Mouse (Mus musculus) lung, embryonic 14.5 days (tissue): ENCODE results near the gene Ncaph2. TPM values are rescaled to one million over a fixed set of nuclear protein-coding genes. Genes with fewer than 3 reads are reported as not detected.

Source experiments
- ATAC-seq: fragments of 200-750 bp; cut with Nextera tagmentation; 2 replicates; pipeline ENCODE4 v1.8.0; 2017; ENCODE audit warnings: mild to moderate bottlenecking, moderate TSS enrichment, moderate library complexity; ENCODE audit not compliant: insufficient read depth
- DNase-seq: peaks from one replicate; pipeline ENCODE4 v3.0.0-alpha.2; 2015
- H3K27ac ChIP-seq: fragments of 300-500 bp; sonication (generic); 2 replicates; pipeline ENCODE4 v1.5.1; 2014; ENCODE audit warnings: low read depth, mild to moderate bottlenecking, moderate library complexity
- H3K27me3 ChIP-seq: fragments of 300-500 bp; sonication (generic); 2 replicates; pipeline ENCODE4 v1.6.1; 2014; ENCODE audit warnings: low read length, control low read depth; ENCODE audit not compliant: insufficient read depth
- H3K36me3 ChIP-seq: fragments of 300-500 bp; sonication (generic); 2 replicates; pipeline ENCODE4 v1.6.1; 2014; ENCODE audit warnings: control low read depth; ENCODE audit not compliant: insufficient read depth
- H3K4me1 ChIP-seq: fragments of 300-500 bp; sonication (generic); 2 replicates; pipeline ENCODE4 v1.6.1; 2014; ENCODE audit warnings: antibody characterized with exemption, control low read depth; ENCODE audit not compliant: insufficient read depth
- H3K4me2 ChIP-seq: fragments of 300-500 bp; sonication (generic); 2 replicates; pipeline ENCODE4 v1.6.1; 2014; ENCODE audit warnings: mild to moderate bottlenecking
- H3K4me3 ChIP-seq: fragments of 300-500 bp; sonication (generic); 2 replicates; pipeline ENCODE4 v1.5.1; 2014; ENCODE audit warnings: low read depth, low read length
- H3K9ac ChIP-seq: fragments of 300-500 bp; sonication (generic); 2 replicates; pipeline ENCODE4 v1.6.1; 2014
- H3K9me3 ChIP-seq: fragments of 300-500 bp; sonication (generic); 2 replicates; pipeline ENCODE4 v1.6.1; 2016; ENCODE audit warnings: low read depth, low read length, control low read depth
- CTCF ChIP-seq: IDR thresholded peaks from 2 replicates; pipeline ENCODE4 v1.5.1; 2016; ENCODE audit warnings: antibody characterized with exemption, low read depth
- WGBS: fragments of 180-500 bp; shearing (Covaris S2); extraction: QIAGEN DNeasy Blood & Tissue Kit; methylation state at CpG from one replicate; pipeline ENCODE4 v1.1.7; 2014; 5-methylcytosine and 5-hydroxymethylcytosine counted together
- polyA plus RNA-seq: library from polyadenylated mRNA; unstranded; fragments of >200 nt; fragmentation: Nextera tagmentation; extraction: Ambion mirVana; gene quantifications from 2 replicates; pipeline ENCODE4 v1.2.1, GENCODE M21; 2014

Gene Ncaph2
- polyA plus RNA-seq, 1 experiment from 2014 or later = 168 TPM

DNA sequence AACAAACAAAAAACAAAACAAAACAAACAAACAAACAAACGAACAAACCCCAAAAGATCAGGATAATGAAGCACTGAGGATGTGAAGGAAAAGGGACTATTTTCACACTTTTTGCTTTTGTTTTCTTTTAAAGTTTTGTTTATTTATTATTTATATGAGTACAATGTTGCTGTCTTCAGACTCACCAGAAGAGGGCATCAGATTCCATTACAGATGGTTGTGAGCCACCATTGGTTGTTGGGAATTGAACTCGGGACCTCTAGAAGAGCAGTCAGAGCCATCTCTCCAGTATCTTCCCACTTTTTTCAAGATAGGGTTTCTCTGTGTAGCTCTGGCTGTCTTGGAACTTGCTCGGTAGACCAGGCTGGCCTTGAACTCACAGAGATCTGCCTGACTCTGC is 12.2 kb upstream of the Ncaph2 start:
- Histone ChIP-seq H3K4me1 (no peaks in the 10 kb centered on the region), H3K4me2 (no peak overlapping the region), H3K9ac (no peak overlapping the region), H3K27ac (no peak overlapping the region), H3K9me3 (no peaks in the 10 kb centered on the region), H3K36me3 (no peaks in the 10 kb centered on the region), H3K27me3 (no peaks in the 10 kb centered on the region), H3K4me3 (no peak overlapping the region)
- 84% methylated on average over 3 of the region's 3 CpGs for WGBS
- TF ChIP-seq CTCF = no peak
- no peak for ATAC-seq
- no peak for DNase-seq

DNA sequence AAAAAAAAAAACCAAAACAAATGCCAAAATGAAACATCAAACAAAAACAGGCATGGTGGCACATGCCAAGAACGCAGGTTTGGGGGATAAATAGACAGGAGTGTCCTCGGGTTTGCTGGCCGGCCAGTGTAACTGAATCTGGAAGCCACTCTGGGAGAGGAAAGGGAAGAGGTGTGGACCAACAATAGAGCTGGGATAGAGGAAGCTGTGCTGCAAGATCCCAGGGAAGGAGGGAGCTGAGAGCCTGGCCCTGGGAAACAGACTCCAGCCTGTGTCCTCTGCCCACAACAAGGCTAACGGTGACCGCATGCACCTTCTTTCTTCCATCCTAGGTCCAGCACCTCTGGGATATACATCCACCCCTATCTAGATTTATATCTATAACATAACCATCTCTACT is 5.1 kb upstream of the Ncaph2 start:
- DNase-seq (no peak), ATAC-seq (no peak)
- Histone ChIP-seq H3K36me3 (peaks cover 42% of the 10 kb centered on the region), H3K4me3 (no peak overlapping the region), H3K4me1 (peaks cover 8% of the 10 kb centered on the region), H3K4me2 (no peak overlapping the region), H3K27me3 (no peaks in the 10 kb centered on the region), H3K9ac (no peak overlapping the region), H3K27ac (no peak overlapping the region), H3K9me3 (no peaks in the 10 kb centered on the region)
- no peak for TF ChIP-seq CTCF
- WGBS = 80% methylated on average over 5 of the region's 5 CpGs

DNA sequence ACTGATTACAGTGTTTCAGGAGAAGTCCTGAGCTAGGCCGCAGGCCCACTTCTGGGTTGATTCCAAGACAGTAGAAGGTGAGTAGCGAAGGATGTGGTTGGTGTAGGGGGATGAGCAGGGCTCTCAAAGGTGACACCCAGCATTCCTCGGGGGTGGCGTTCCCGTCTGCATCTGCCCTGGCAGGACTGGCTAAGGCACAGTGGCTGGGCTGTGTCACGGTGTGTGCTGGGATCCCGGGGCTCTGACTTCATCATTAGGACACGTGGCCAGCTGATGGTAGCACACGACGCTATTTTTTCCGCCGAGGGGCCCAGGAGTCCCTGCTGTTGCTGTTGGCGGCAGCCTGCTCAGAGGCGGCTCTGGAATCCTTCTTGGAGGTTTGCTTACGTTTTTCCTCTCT is 4.2 kb upstream of the Ncaph2 start:
- no peak overlapping the region for H3K27ac ChIP-seq
- no peak overlapping the region for H3K9ac ChIP-seq
- no peaks in the 10 kb centered on the region for H3K27me3 ChIP-seq
- ATAC-seq (no peak), DNase-seq (no peak)
- no peak overlapping the region for H3K4me3 ChIP-seq
- WGBS = 83% methylated on average over 15 of the region's 15 CpGs
- no peaks in the 10 kb centered on the region for H3K9me3 ChIP-seq
- peaks cover 42% of the 10 kb centered on the region for H3K36me3 ChIP-seq
- no peak for TF ChIP-seq CTCF
- no peak overlapping the region for H3K4me2 ChIP-seq
- H3K4me1 ChIP-seq = peaks cover 8% of the 10 kb centered on the region

DNA sequence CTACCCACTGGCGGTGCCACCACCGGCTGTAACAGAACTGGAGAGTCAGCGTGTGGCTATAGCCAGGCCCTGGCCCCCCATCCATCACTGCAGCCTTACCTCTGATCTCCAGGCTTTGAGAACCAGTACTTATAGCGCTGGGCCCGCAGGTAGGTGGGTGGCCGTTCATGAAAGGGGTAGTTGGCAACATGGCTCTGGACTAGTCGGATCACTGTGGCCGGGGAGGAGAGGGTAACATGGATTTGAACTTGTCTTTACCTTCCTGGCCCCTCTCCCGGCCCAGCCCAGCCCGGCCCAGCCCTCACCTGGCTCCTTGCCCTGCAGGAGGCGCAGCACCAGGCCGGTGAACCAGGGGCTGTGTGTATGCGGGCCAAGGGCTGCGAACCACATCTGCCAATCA is 3.5 kb upstream of the Ncaph2 start:
- H3K9ac ChIP-seq = no peak overlapping the region
- peaks cover 42% of the 10 kb centered on the region for H3K36me3 ChIP-seq
- ATAC-seq (no peak), DNase-seq (no peak)
- H3K27ac ChIP-seq = no peak overlapping the region
- H3K4me2 ChIP-seq = no peak overlapping the region
- no peaks in the 10 kb centered on the region for H3K27me3 ChIP-seq
- H3K4me3 ChIP-seq = no peak overlapping the region
- no peaks in the 10 kb centered on the region for H3K9me3 ChIP-seq
- no peak for TF ChIP-seq CTCF
- 90% methylated on average over 14 of the region's 14 CpGs for WGBS
- peaks cover 8% of the 10 kb centered on the region for H3K4me1 ChIP-seq

DNA sequence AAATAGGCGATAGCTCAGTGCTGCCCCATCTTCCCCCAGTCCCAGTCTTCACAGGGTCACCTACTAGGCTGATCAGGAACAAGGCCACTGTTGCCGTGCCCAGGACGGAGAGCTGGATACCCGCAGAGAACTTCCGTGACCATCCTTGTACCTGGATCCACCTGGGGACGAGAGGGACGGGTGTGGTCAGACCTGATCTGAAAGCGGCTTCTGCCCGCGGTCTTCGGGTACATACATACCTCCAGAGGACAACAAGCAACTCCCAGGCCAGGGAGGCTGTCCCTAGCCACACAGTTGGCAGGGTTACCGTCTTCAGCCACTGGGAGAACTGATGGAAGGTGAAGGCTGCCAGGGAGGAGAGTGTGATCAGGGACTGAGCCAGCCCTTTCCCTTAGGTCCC is 2.7 kb upstream of the Ncaph2 start:
- 93% methylated on average over 12 of the region's 12 CpGs for WGBS
- ATAC-seq = no peak

DNA sequence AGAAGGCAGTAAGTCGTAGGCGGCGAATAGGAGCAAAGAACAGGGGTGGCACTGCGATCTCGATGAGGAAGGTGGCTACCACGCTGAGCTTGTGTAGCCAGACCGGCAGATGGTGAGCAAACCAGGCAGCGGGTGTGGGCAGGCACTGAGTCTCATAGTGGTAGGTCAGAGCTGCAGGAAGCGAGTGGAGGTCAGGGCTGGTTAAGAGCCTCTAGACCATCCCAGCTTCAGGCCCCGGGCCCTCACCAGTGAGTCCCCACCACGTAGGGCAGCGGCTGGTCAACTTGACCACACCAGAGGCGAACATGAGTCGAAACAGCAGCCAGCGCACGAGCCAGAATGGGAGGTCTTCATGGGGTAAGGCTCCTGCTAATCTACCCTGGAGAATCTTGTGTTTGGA is 1.7 kb upstream of the Ncaph2 start:
- Histone ChIP-seq H3K4me1 (peaks cover 8% of the 10 kb centered on the region), H3K27ac (no peak overlapping the region), H3K27me3 (no peaks in the 10 kb centered on the region), H3K4me3 (no peak overlapping the region), H3K9me3 (no peaks in the 10 kb centered on the region), H3K36me3 (peaks cover 50% of the 10 kb centered on the region), H3K9ac (peak overlapping the region; percentile 79; the same call in 1 of the 2 replicates), H3K4me2 (peak overlapping the region; percentile 94)
- no peak for TF ChIP-seq CTCF
- ATAC-seq (no peak), DNase-seq (no peak)
- WGBS = 90% methylated on average over 16 of the region's 16 CpGs

More for the DNA sequence above, 2.7 kb upstream of the Ncaph2 start:
- Histone ChIP-seq H3K4me3 (no peak overlapping the region), H3K4me2 (no peak overlapping the region), H3K9me3 (no peaks in the 10 kb centered on the region), H3K27ac (no peak overlapping the region), H3K9ac (no peak overlapping the region), H3K27me3 (no peaks in the 10 kb centered on the region), H3K36me3 (peaks cover 44% of the 10 kb centered on the region), H3K4me1 (peaks cover 8% of the 10 kb centered on the region)
- no peak for TF ChIP-seq CTCF
- DNase-seq = no peak

DNA sequence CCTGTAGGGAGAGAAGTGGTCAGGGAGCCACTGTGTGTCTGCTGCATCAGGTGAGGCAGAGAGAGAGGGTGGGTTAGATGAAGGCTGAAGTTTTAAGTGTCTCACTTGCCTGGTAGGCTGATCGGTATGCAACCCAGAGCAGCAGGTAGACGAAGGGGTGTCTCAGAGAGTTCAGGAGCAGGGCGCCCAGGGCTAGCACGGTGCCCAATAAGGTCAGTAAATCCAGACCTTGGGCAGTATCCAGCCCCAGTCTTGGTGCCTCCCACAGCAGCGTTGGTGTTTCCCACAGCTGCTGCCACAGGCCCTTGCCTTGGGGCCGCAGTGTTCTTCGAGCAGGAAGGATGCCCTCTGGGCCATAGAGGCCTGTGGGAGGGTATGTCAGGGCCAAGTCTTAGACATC is 1.1 kb upstream of the Ncaph2 start:
- Histone ChIP-seq H3K9me3 (no peaks in the 10 kb centered on the region), H3K36me3 (peaks cover 50% of the 10 kb centered on the region), H3K27me3 (no peaks in the 10 kb centered on the region), H3K27ac (no peak overlapping the region), H3K9ac (peak overlapping the region; percentile 79), H3K4me2 (peak overlapping the region; percentile 94), H3K4me3 (peak overlapping the region; percentile 64), H3K4me1 (peaks cover 8% of the 10 kb centered on the region)
- DNase-seq (no peak), ATAC-seq (no peak)
- TF ChIP-seq CTCF = no peak
- WGBS = 72% methylated on average over 7 of the region's 7 CpGs

DNA sequence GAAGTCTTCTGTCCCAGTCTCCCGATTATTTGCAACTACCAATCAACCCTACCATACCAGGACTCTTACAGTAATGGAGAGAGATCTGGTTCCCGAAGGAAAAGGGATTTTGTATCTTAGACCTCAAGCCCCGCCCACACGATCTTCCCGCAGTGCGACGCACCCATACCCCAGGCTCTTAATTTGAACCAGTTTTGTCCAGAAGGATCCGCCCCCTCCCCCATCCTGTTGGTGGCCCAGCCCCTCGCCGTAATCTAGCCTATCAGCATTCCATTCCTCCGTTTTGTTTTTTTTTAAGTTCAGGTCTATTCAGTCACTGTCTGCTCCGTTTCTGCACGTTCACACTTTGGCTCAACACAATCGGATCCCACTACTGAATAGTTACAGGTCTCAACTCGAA is 853 bp downstream of the Ncaph2 start:
- H3K4me3 ChIP-seq = peak overlapping the region; percentile 64
- DNase-seq (peak; percentile 95), ATAC-seq (peak; percentile 81)
- H3K27ac ChIP-seq = peak overlapping the region; percentile 89
- peak overlapping the region; percentile 73 for H3K4me2 ChIP-seq
- no peaks in the 10 kb centered on the region for H3K9me3 ChIP-seq
- peak overlapping the region; percentile 79 for H3K9ac ChIP-seq
- under 1% methylated on average over 15 of the region's 15 CpGs for WGBS
- peaks cover 50% of the 10 kb centered on the region for H3K36me3 ChIP-seq
- H3K27me3 ChIP-seq = no peaks in the 10 kb centered on the region
- TF ChIP-seq CTCF = no peak
- H3K4me1 ChIP-seq = peaks cover 8% of the 10 kb centered on the region
